Mouse (Mus musculus) T-cell, adult 66 days (primary cell): ENCODE data around the gene Naa30. TPM values are rescaled to one million over a fixed set of nuclear protein-coding genes. Genes with fewer than 3 reads are reported as not detected.

Source experiments
- total RNA-seq, 2 experiments: library from RNA; stranded (reverse); gene quantifications; 3 replicates in 1 of 2; 4 replicates in 1 of 2; pipeline ENCODE4 v1.2.4; 2023

The Naa30 gene
- 10 to 100 TPM; 49.1 to 50.8 TPM for total RNA-seq

DNA sequence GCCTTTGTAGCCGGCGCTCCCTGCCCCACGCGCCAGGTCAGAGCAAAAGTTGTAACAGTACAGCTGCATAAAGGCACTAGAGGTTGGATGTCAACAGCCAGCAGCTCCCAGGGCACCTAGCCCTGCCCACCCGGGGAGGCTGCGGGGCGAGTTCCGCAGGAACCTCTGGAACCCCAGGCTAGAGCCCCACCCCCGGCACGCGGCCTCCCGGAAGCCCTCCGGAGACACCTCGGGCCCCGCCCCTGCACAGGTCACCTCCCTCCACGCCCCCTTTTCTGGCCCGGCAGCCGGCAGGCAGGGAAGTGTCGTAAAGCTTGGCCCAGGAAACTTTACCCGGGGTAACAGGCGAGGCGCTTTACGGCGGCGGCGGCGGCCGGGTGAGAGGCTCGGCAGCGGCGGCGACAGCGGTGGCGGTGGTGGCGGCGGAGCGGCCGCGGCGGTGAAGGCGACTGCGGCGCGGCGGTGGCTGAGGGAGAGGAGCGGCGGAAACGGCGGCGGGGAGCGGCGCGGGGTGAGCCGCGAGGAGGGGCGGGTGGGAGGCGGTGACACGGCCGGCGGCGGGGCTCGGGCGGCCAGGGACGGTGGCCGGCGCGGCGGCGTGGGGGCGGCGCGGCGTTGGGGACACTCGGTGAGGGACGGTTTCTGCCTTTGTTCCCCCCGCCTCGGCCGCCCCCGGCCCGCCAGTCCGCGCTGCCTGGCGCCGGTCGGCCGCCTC, at the start of gene Naa30:
TSS of gene Naa30 (plus strand) at position 360 of the 715 bp plus-strand sequence.

Other genes starting within 250 kb of the Naa30 start
- 10 to 100 TPM; 33.1 to 34.8 TPM for gene Ap5m1, start 106.1 kb upstream of the Naa30 start, total RNA-seq
- gene Exoc5, start 105.6 kb upstream of the Naa30 start, total RNA-seq = 10 to 100 TPM; 50.9 to 53.5 TPM
- not detected for gene ccdc198, start 73.2 kb downstream of the Naa30 start, total RNA-seq